Mouse (Mus musculus) cerebellum, adult 2 months (tissue): ENCODE data around the gene Cks2. TPM values are rescaled to one million over a fixed set of nuclear protein-coding genes. Genes with fewer than 3 reads are reported as not detected.

ENCODE experiments used
- DNase-seq, 2 experiments: peaks; one replicate each; pipeline ENCODE4 v3.0.0; 2021
- H3K27ac ChIP-seq: fragments of 200-500 bp; 2 replicates; pipeline ENCODE4 v1.5.1; 2012; ENCODE audit warnings: low read length, control low read depth, inconsistent platforms; ENCODE audit not compliant: insufficient read depth
- H3K27me3 ChIP-seq: fragments of 200-500 bp; 2 replicates; pipeline ENCODE4 v1.6.1; 2012; ENCODE audit warnings: inconsistent platforms, mild to moderate bottlenecking, low read length, moderate library complexity; ENCODE audit not compliant: control insufficient read depth, insufficient read depth
- H3K4me1 ChIP-seq: fragments of 200-500 bp; 2 replicates; pipeline ENCODE4 v1.6.1; 2011; ENCODE audit warnings: low read length; ENCODE audit not compliant: control insufficient read depth, insufficient read depth
- H3K4me3 ChIP-seq: fragments of 200-500 bp; replicated peaks from 2 replicates; pipeline ENCODE3; 2011; ENCODE audit warnings: mild to moderate bottlenecking, low read depth, low read length, control low read depth; ENCODE audit not compliant: insufficient read depth
- CTCF ChIP-seq: fragments of 200-500 bp; IDR thresholded peaks from 2 replicates; pipeline ENCODE4 v1.5.1; 2011; ENCODE audit warnings: low read depth, mild to moderate bottlenecking, control low read depth, low read length, moderate library complexity, borderline replicate concordance; ENCODE audit not compliant: insufficient read depth
- POLR2A ChIP-seq: fragments of 200-500 bp; IDR thresholded peaks from 2 replicates; pipeline ENCODE4 v1.6.1; 2011; ENCODE audit warnings: low read length, control low read depth, borderline replicate concordance; ENCODE audit not compliant: insufficient read depth
- WGBS: fragments of 180-500 bp; shearing (Covaris S2); methylation state at CpG from one replicate; pipeline ENCODE4 v1.1.7; 2018; 5-methylcytosine and 5-hydroxymethylcytosine counted together
- polyA plus RNA-seq: library from polyadenylated mRNA; depleted of rRNA; stranded (reverse); fragments of >200 nt; gene quantifications from 2 replicates; pipeline ENCODE4 v1.2.3, GENCODE M21; 2012

Gene Cks2
- polyA plus RNA-seq, 1 experiment = 5.5 TPM

- no peak for TF ChIP-seq POLR2A
- TF ChIP-seq CTCF = no peak
- H3K27ac ChIP-seq = no peak overlapping the region
- no peaks in the 10 kb centered on the region for H3K27me3 ChIP-seq
- no peaks in the 10 kb centered on the region for H3K4me1 ChIP-seq
- no peak for DNase-seq
- H3K4me3 ChIP-seq = no peak overlapping the region
- 98% methylated on average over 7 of the region's 7 CpGs for WGBS
These were observed 35.8 kb upstream of the Cks2 start for GRCm38 (mm10) chr13:51609231-51609630.

- DNase-seq = no peak
- H3K27ac ChIP-seq = no peak overlapping the region
- WGBS = 13% methylated on average over 9 of the region's 9 CpGs
- no peak for TF ChIP-seq CTCF
- no peaks in the 10 kb centered on the region for H3K27me3 ChIP-seq
- H3K4me1 ChIP-seq = no peaks in the 10 kb centered on the region
- H3K4me3 ChIP-seq = no peak overlapping the region
These were observed 34.0 kb upstream of the Cks2 start for GRCm38 (mm10) chr13:51611060-51611459.

- no peak overlapping the region for H3K27ac ChIP-seq
These were observed 33.5 kb upstream of the Cks2 start for GRCm38 (mm10) chr13:51611500-51611899.

GRCm38 (mm10) chr13:51615815-51616214, 29.2 kb upstream of the Cks2 start:
- peaks cover 3% of the 10 kb centered on the region; the same call in 1 of the 2 replicates for H3K4me1 ChIP-seq
- WGBS = 24% methylated on average over 10 of the region's 10 CpGs
- H3K4me3 ChIP-seq = no peak overlapping the region
- TF ChIP-seq CTCF = no peak
- no peak for TF ChIP-seq POLR2A
- H3K27me3 ChIP-seq = no peaks in the 10 kb centered on the region
- H3K27ac ChIP-seq = no peak overlapping the region
- no peak for DNase-seq

More at GRCm38 (mm10) chr13:51611500-51611899, 33.5 kb upstream of the Cks2 start:
- TF ChIP-seq POLR2A = no peak
- TF ChIP-seq CTCF = no peak
- Histone ChIP-seq H3K4me1 (no peaks in the 10 kb centered on the region), H3K27me3 (no peaks in the 10 kb centered on the region), H3K4me3 (no peak overlapping the region)
- 43% methylated on average over 5 of the region's 5 CpGs for WGBS
- DNase-seq = no peak

- WGBS = 14% methylated on average over 12 of the region's 12 CpGs
- no peak overlapping the region for H3K27ac ChIP-seq
These were observed 28.5 kb upstream of the Cks2 start for GRCm38 (mm10) chr13:51616417-51617044.

GRCm38 (mm10) chr13:51617306-51617705, 27.7 kb upstream of the Cks2 start:
- DNase-seq = no peak
- TF ChIP-seq POLR2A (no peak), CTCF (no peak)
- 33% methylated on average over 1 of the region's 1 CpGs for WGBS
- Histone ChIP-seq H3K4me3 (no peak overlapping the region), H3K27me3 (no peaks in the 10 kb centered on the region), H3K27ac (no peak overlapping the region), H3K4me1 (peaks cover 3% of the 10 kb centered on the region; the same call in 1 of the 2 replicates)

More at GRCm38 (mm10) chr13:51616417-51617044, 28.5 kb upstream of the Cks2 start:
- TF ChIP-seq POLR2A (no peak), CTCF (no peak)
- Histone ChIP-seq H3K4me1 (peaks cover 3% of the 10 kb centered on the region; the same call in 1 of the 2 replicates), H3K4me3 (no peak overlapping the region), H3K27me3 (no peaks in the 10 kb centered on the region)
- DNase-seq = peak; percentile 12 to 21

GRCm38 (mm10) chr13:51617861-51618260, 27.2 kb upstream of the Cks2 start:
- no peak overlapping the region for H3K4me3 ChIP-seq
- no peak overlapping the region for H3K27ac ChIP-seq
- peak; percentile 39 to 56 for DNase-seq
- TF ChIP-seq POLR2A = no peak
- peak; percentile 62 for TF ChIP-seq CTCF
- peaks cover 3% of the 10 kb centered on the region; the same call in 1 of the 2 replicates for H3K4me1 ChIP-seq
- WGBS = 15% methylated on average over 6 of the region's 6 CpGs
- no peaks in the 10 kb centered on the region for H3K27me3 ChIP-seq

GRCm38 (mm10) chr13:51618602-51619001, 26.4 kb upstream of the Cks2 start:
- DNase-seq = no peak
- TF ChIP-seq POLR2A = no peak
- TF ChIP-seq CTCF = no peak
- WGBS = 15% methylated on average over 9 of the region's 9 CpGs
- no peak overlapping the region for H3K27ac ChIP-seq
- no peak overlapping the region for H3K4me3 ChIP-seq
- no peaks in the 10 kb centered on the region for H3K27me3 ChIP-seq
- H3K4me1 ChIP-seq = peaks cover 3% of the 10 kb centered on the region; the same call in 1 of the 2 replicates

- 91% methylated on average over 5 of the region's 5 CpGs for WGBS
- DNase-seq = no peak
- TF ChIP-seq CTCF (no peak), POLR2A (no peak)
- H3K27me3 ChIP-seq = no peaks in the 10 kb centered on the region
- H3K27ac ChIP-seq = no peak overlapping the region
- no peaks in the 10 kb centered on the region for H3K4me1 ChIP-seq
- no peak overlapping the region for H3K4me3 ChIP-seq
These were observed 22.4 kb upstream of the Cks2 start for GRCm38 (mm10) chr13:51622626-51623025.
